Mouse (Mus musculus) MEL (cell line): Measurements from ENCODE around the gene Cux1. TPM values are rescaled to one million over a fixed set of nuclear protein-coding genes. Genes with fewer than 3 reads are reported as not detected.
A peak's percentile ranks its signal among the peaks of the same experiment; 100 is the strongest.

Experiments
- DNase-seq: peaks from one replicate; pipeline ENCODE4 v3.0.0; 2011; ENCODE audit warnings: low read depth, low spot score
- H3K27ac ChIP-seq: 2 replicates; pipeline ENCODE4 v1.5.1; 2012; ENCODE audit warnings: low read depth, mild to moderate bottlenecking, control low read depth, low read length, moderate library complexity; ENCODE audit not compliant: control insufficient read depth
- H3K27me3 ChIP-seq, 2 experiments: fragments of 150-350 bp in 1 of 2; sonication (generic) in 1 of 2; 2 replicates each; pipeline ENCODE4 v1.6.1; 2012; ENCODE audit warnings: low read length in 2 of 2, mild to moderate bottlenecking in 2 of 2, improper control_type of control experiment in 1 of 2, moderate library complexity in 1 of 2; ENCODE audit not compliant: insufficient read depth in 2 of 2, control insufficient read depth in 1 of 2
- H3K36me3 ChIP-seq, 2 experiments: 2 replicates each; pipeline ENCODE4 v1.6.1; 2012 to 2014; ENCODE audit warnings: low read length in 2 of 2, improper control_type of control experiment in 1 of 2, inconsistent platforms in 1 of 2, mild to moderate bottlenecking in 1 of 2; ENCODE audit not compliant: insufficient read depth in 2 of 2, control insufficient read depth in 1 of 2
- H3K4me1 ChIP-seq, 2 experiments: fragments of 150-350 bp in 1 of 2; sonication (generic) in 1 of 2; 2 replicates each; pipeline ENCODE4 v1.6.1; 2012; ENCODE audit warnings: low read length in 2 of 2, improper control_type of control experiment in 1 of 2, mild to moderate bottlenecking in 1 of 2; ENCODE audit not compliant: insufficient read depth in 2 of 2, control insufficient read depth in 1 of 2
- H3K4me3 ChIP-seq, 2 experiments: fragments of 150-350 bp in 1 of 2; sonication (generic) in 1 of 2; 2 replicates each; pipeline ENCODE4 v1.5.1; 2012; ENCODE audit warnings: low read depth in 2 of 2, low read length in 2 of 2, mild to moderate bottlenecking in 2 of 2, moderate library complexity in 2 of 2, control low read depth in 1 of 2, improper control_type of control experiment in 1 of 2; ENCODE audit not compliant: control insufficient read depth in 1 of 2, insufficient read depth in 1 of 2
- H3K79me2 ChIP-seq: 2 replicates; pipeline ENCODE4 v1.6.1; 2012; ENCODE audit warnings: mild to moderate bottlenecking, low read length, moderate library complexity; ENCODE audit not compliant: control insufficient read depth, poor library complexity, insufficient read depth
- H3K9ac ChIP-seq: 2 replicates; pipeline ENCODE4 v1.6.1; 2012; ENCODE audit warnings: low read depth, mild to moderate bottlenecking, control low read depth, low read length, moderate library complexity; ENCODE audit not compliant: control insufficient read depth, poor library complexity, severe bottlenecking
- H3K9me3 ChIP-seq: fragments of 150-350 bp; sonication (generic); replicated peaks from 2 replicates; pipeline ENCODE4 v1.6.1; 2012; ENCODE audit warnings: mild to moderate bottlenecking, low read length, improper control_type of control experiment, moderate library complexity; ENCODE audit not compliant: insufficient read depth
- BHLHE40 ChIP-seq: IDR thresholded peaks from 2 replicates; pipeline ENCODE4 v1.6.1; 2012; ENCODE audit warnings: low read depth, mild to moderate bottlenecking, inconsistent platforms, low read length, improper control_type of control experiment, borderline replicate concordance
- CHD1 ChIP-seq: IDR thresholded peaks from 2 replicates; pipeline ENCODE4 v1.6.1; 2012; ENCODE audit warnings: low read depth, mild to moderate bottlenecking, inconsistent platforms, low read length, improper control_type of control experiment
- ELF1 ChIP-seq: IDR thresholded peaks from 2 replicates; pipeline ENCODE4 v1.6.1; 2014; ENCODE audit warnings: low read depth, mild to moderate bottlenecking, inconsistent platforms, low read length, improper control_type of control experiment, moderate library complexity
- EP300 ChIP-seq, 2 experiments: IDR thresholded peaks; 2 replicates each; pipeline ENCODE4 v1.6.1; 2011; ENCODE audit warnings: improper control_type of control experiment in 2 of 2, low read length in 2 of 2, low read depth in 1 of 2, mild to moderate bottlenecking in 1 of 2
- ETS1 ChIP-seq: IDR thresholded peaks from 2 replicates; pipeline ENCODE4 v1.6.1; 2012; ENCODE audit warnings: low read depth, mild to moderate bottlenecking, inconsistent platforms, low read length, improper control_type of control experiment, moderate library complexity
- GATA1 ChIP-seq: IDR thresholded peaks from 2 replicates; pipeline ENCODE4 v1.6.1; 2011; ENCODE audit warnings: low read depth, low read length, improper control_type of control experiment
- HCFC1 ChIP-seq: IDR thresholded peaks from 2 replicates; pipeline ENCODE4 v1.6.1; 2012; ENCODE audit warnings: low read depth, mild to moderate bottlenecking, inconsistent platforms, low read length, improper control_type of control experiment, moderate library complexity
- JUND ChIP-seq: IDR thresholded peaks from 2 replicates; pipeline ENCODE4 v1.6.1; 2011; ENCODE audit warnings: low read depth, mild to moderate bottlenecking, improper control_type of control experiment, low read length
- KAT2A ChIP-seq: conservative IDR thresholded peaks from 2 replicates; pipeline ENCODE4 v1.6.1; 2012; ENCODE audit warnings: low read depth, low read length, improper control_type of control experiment, inconsistent platforms
- MAX ChIP-seq: IDR thresholded peaks from 2 replicates; pipeline ENCODE4 v1.6.1; 2011; ENCODE audit warnings: low read length, improper control_type of control experiment
- MAZ ChIP-seq: IDR thresholded peaks from 2 replicates; pipeline ENCODE4 v1.6.1; 2012; ENCODE audit warnings: low read depth, mild to moderate bottlenecking, inconsistent platforms, low read length, improper control_type of control experiment
- MEF2A ChIP-seq: IDR thresholded peaks from 2 replicates; pipeline ENCODE4 v1.6.1; 2014; ENCODE audit warnings: low read depth, mild to moderate bottlenecking, inconsistent platforms, low read length, improper control_type of control experiment; ENCODE audit not compliant: poor library complexity, insufficient replicate concordance, severe bottlenecking; ENCODE audit errors: extremely low read depth
- MYC ChIP-seq: IDR thresholded peaks from 2 replicates; pipeline ENCODE4 v1.6.1; 2011; ENCODE audit warnings: low read depth, mild to moderate bottlenecking, low read length, improper control_type of control experiment, moderate library complexity
- NELFE ChIP-seq: IDR thresholded peaks from 2 replicates; pipeline ENCODE4 v1.6.1; 2011; ENCODE audit warnings: low read depth, low read length, improper control_type of control experiment
- NRF1 ChIP-seq: IDR thresholded peaks from 2 replicates; pipeline ENCODE4 v1.6.1; 2014; ENCODE audit warnings: low read depth, mild to moderate bottlenecking, inconsistent platforms, low read length, improper control_type of control experiment, moderate library complexity; ENCODE audit not compliant: poor library complexity, insufficient read depth, severe bottlenecking
- POLR2A ChIP-seq, 2 experiments: IDR thresholded peaks; 2 replicates each; pipeline ENCODE4 v1.6.1; 2011 to 2012; ENCODE audit warnings: low read length in 2 of 2, mild to moderate bottlenecking in 2 of 2, control low read depth in 1 of 2, improper control_type of control experiment in 1 of 2, low read depth in 1 of 2, moderate library complexity in 1 of 2; ENCODE audit not compliant: control insufficient read depth in 1 of 2, insufficient read depth in 1 of 2, poor library complexity in 1 of 2
- POLR2AphosphoS2 ChIP-seq: IDR thresholded peaks from 2 replicates; pipeline ENCODE4 v1.6.1; 2011; ENCODE audit warnings: low read length, improper control_type of control experiment
- RAD21 ChIP-seq: IDR thresholded peaks from 2 replicates; pipeline ENCODE4 v1.6.1; 2011; ENCODE audit warnings: mild to moderate bottlenecking, low read depth, low read length, improper control_type of control experiment
- RCOR1 ChIP-seq: IDR thresholded peaks from 2 replicates; pipeline ENCODE4 v1.6.1; 2012; ENCODE audit warnings: low read depth, mild to moderate bottlenecking, inconsistent platforms, low read length, improper control_type of control experiment
- SIN3A ChIP-seq: IDR thresholded peaks from 2 replicates; pipeline ENCODE4 v1.6.1; 2012; ENCODE audit warnings: low read length, improper control_type of control experiment, inconsistent platforms
- TAL1 ChIP-seq: IDR thresholded peaks from 2 replicates; pipeline ENCODE4 v1.6.1; 2012; ENCODE audit warnings: mild to moderate bottlenecking, inconsistent platforms, low read length, moderate library complexity, mixed read lengths
- TBP ChIP-seq: IDR thresholded peaks from 2 replicates; pipeline ENCODE4 v1.8.0; 2011; ENCODE audit warnings: low read depth, low read length, improper control_type of control experiment
- TCF12 ChIP-seq: IDR thresholded peaks from 2 replicates; pipeline ENCODE4 v1.6.1; 2014; ENCODE audit warnings: low read depth, mild to moderate bottlenecking, inconsistent platforms, low read length, improper control_type of control experiment, moderate library complexity
- USF2 ChIP-seq, 2 experiments: IDR thresholded peaks; 2 replicates each; pipeline ENCODE4 v1.6.1; 2011 to 2012; ENCODE audit warnings: improper control_type of control experiment in 2 of 2, low read length in 2 of 2, borderline replicate concordance in 1 of 2, inconsistent platforms in 1 of 2, low read depth in 1 of 2, mild to moderate bottlenecking in 1 of 2; ENCODE audit not compliant: insufficient read depth in 1 of 2
- ZMIZ1 ChIP-seq: IDR thresholded peaks from 2 replicates; pipeline ENCODE4 v1.6.1; 2012; ENCODE audit warnings: low read depth, mild to moderate bottlenecking, inconsistent platforms, low read length, improper control_type of control experiment, moderate library complexity
- ZNF384 ChIP-seq: IDR thresholded peaks from 2 replicates; pipeline ENCODE4 v1.6.1; 2012; ENCODE audit warnings: low read depth, mild to moderate bottlenecking, inconsistent platforms, low read length, improper control_type of control experiment
- polyA plus RNA-seq, 2 experiments: library from polyadenylated mRNA; stranded (reverse) in 1 of 2; unstranded in 1 of 2; fragments of >175 nt in 1 of 2; fragments of >200 nt in 1 of 2; gene quantifications; 2 replicates each; pipeline versions ENCODE4 v1.2.1 to v1.2.4; 2012; ENCODE audit warnings: low replicate concordance in 2 of 2, low read depth in 1 of 2; ENCODE audit not compliant: insufficient read length in 2 of 2, insufficient read depth in 1 of 2, missing spikeins in 1 of 2
- total RNA-seq: library from RNA; depleted of rRNA; stranded (reverse); fragments of 300-350 nt; gene quantifications from 2 replicates; pipeline ENCODE4 v1.2.3, GENCODE M21; 2012

The Cux1 gene
- total and polyA plus RNA-seq, 3 experiments: 71.1 to 104 TPM; not detected in 1

DNA sequence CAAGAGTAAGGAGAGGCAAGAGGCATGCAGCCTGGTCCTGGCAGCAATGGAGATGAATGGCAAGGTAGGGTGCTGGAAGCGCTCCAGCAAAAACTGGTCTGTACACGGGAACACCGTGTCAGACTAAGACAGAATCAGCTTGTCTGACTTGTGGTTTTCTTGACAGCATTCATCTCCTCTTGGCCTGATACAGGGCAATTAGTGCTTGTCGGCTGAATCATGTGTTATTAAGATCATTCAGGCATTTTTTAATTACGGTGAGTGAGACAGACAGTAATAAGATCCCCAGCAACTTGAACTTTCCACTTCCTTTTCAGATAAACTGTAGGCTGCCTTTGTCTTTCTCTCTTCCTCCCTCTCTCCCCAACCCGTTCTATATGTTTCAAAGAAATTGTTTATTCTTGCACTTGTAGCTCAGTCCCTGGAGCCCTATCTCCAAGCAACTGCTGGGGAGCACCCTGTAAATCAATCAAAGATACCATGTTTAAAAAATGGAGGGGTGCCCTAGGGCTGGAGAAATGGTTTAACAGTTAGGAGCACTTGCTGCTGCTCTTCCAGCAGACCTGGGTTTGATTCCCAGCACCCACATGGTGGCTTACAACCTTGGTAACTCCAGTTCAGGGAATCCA is 53.1 kb downstream of the Cux1 start (continued):
- TF ChIP-seq KAT2A (no peak), RCOR1 (peak; percentile 61), BHLHE40 (peak; percentile 42; the same call in 1 of the 2 replicates)

DNA sequence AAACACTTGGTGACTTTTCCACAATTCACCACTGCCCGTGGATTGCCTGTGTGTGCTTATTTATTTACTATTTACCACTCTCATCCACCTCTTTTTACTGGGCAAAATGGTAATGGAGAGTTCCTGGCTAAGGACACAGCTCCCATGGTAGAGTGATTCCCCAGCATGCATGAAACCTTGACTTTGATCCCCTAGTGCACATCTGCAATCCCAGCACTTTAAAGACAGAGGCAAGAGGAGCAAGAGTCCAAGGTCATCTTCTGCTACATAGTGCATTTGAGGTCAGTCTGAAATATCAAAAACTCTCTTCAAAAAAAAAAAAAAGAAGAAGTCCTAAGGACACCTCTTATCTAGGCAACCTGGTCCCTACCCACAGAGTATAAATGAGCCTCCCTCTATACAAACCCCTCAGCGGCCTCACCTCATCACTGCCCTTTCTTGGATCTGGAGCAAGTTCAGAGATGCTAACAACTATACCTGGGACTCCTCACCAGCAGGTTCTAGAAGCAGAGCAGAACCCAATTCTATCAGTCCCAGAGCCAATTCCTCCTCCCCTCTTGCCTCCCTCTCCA is 55.1 kb downstream of the Cux1 start:
- Histone ChIP-seq H3K9ac (no peak overlapping the region), H3K27ac (peak overlapping the region; percentile 81), H3K4me1 (peaks cover 44 to 55% of the 10 kb centered on the region in 2 experiments), H3K79me2 (peaks cover 61% of the 10 kb centered on the region), H3K27me3 (no peaks in the 10 kb centered on the region), H3K4me3 (no peak overlapping the region), H3K9me3 (no peaks in the 10 kb centered on the region), H3K36me3 (peaks cover 1 to 66% of the 10 kb centered on the region in 2 experiments; a peak in 3 of 4 replicates)
- 0 out of 2 replicates have a peak, but pooled peaks have one; percentile 17 for TF ChIP-seq MAZ
- TF ChIP-seq HCFC1: no peak
- TF ChIP-seq ETS1: peak; percentile 58; the same call in 1 of the 2 replicates
- TF ChIP-seq CHD1: no peak
- TF ChIP-seq POLR2A (IDR thresholded peaks at IDR 0.05; ENCODE audit: control insufficient read depth in 1 of 2, insufficient read depth in 1 of 2, low read depth in 1 of 2, low read length in 2 of 2, poor library complexity in 1 of 2): 0 out of 4 replicates have a peak, but pooled peaks of 1 of the 2 experiments have one; percentile 21
- TF ChIP-seq ELF1: no peak
- peak; percentile 97 for TF ChIP-seq ZNF384
- TF ChIP-seq MAX: no peak
- peak; percentile 83 for TF ChIP-seq TBP
- 0 out of 2 replicates have a peak, but pooled peaks have one; percentile 25 for TF ChIP-seq RCOR1
- peak; percentile 74 for TF ChIP-seq GATA1
- TF ChIP-seq TAL1: peak; percentile 49
- TF ChIP-seq KAT2A: no peak
- peak; percentile 33; the same call in 1 of the 2 replicates for TF ChIP-seq TCF12
- TF ChIP-seq MYC: no peak
- peak; percentile 62 to 71 for TF ChIP-seq EP300 (IDR thresholded peaks at IDR 0.05; ENCODE audit: low read depth in 1 of 2, low read length in 2 of 2)
- DNase-seq: peak; percentile 73

DNA sequence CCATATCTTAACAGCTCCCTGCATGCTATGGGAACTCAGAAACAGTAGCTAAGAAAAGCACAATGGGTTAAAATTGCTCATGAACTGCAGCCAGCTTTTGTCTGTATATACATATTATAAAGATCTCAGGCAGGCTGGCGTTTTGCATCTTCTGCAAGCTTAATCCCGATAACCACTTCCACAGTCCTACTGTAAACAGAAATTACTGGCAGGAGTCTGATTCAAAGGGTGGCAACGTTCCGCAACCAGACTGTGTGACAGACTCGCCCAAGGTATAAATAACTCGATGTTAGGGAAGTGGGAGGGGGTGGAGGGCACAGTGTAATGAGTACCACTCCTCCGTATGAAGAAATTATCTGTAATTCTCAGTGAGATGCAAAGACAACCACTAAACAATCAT is 55.9 kb downstream of the Cux1 start:
- H3K27me3 ChIP-seq: no peaks in the 10 kb centered on the region
- H3K79me2 ChIP-seq: peaks cover 61% of the 10 kb centered on the region
- H3K27ac ChIP-seq: peak overlapping the region; percentile 81
- peak; percentile 73 for DNase-seq
- H3K4me1 ChIP-seq: peaks cover 44 to 53% of the 10 kb centered on the region in 2 experiments
- no peak overlapping the region for H3K9ac ChIP-seq
- H3K36me3 ChIP-seq: peaks cover 3 to 61% of the 10 kb centered on the region in 2 experiments; a peak in 3 of 4 replicates
- H3K4me3 ChIP-seq: peak overlapping the region in 1 of 2 experiments; percentile 23; a peak in 2 of 4 replicates
- no peaks in the 10 kb centered on the region for H3K9me3 ChIP-seq
- peak; percentile 82; the same call in 1 of the 2 replicates for TF ChIP-seq MEF2A
- TF ChIP-seq GATA1: peak; percentile 30
- no peak for TF ChIP-seq RAD21
- TF ChIP-seq HCFC1: no peak
- peak; percentile 85 for TF ChIP-seq ETS1
- no peak for TF ChIP-seq POLR2AphosphoS2
- no peak for TF ChIP-seq ZMIZ1
- TF ChIP-seq NRF1: no peak
- peak; percentile 46; the same call in 1 of the 2 replicates for TF ChIP-seq SIN3A
- TF ChIP-seq JUND: no peak
- TF ChIP-seq USF2 (IDR thresholded peaks at IDR 0.05; ENCODE audit: borderline replicate concordance in 1 of 2, insufficient read depth in 1 of 2, low read depth in 1 of 2, low read length in 2 of 2): no peak
- no peak for TF ChIP-seq MYC
- no peak for TF ChIP-seq TAL1
- TF ChIP-seq RCOR1: peak; percentile 39; the same call in 1 of the 2 replicates
- no peak; the same call in 1 of the 2 replicates for TF ChIP-seq NELFE
- peak; percentile 36; the same call in 1 of the 2 replicates for TF ChIP-seq MAX
